Mouse (Mus musculus): ENCODE results near the gene Rbm12b1. TPM values are rescaled to one million over a fixed set of nuclear protein-coding genes. Genes with fewer than 3 reads are reported as not detected.

The Rbm12b1 gene
- polyA plus RNA-seq (2012; rRNA removed; ENCODE audit: low replicate concordance) = 2.1 and 2.2 TPM in 2 replicates

GRCm38 (mm10) chr4:12140141-12140567, at the start of gene Rbm12b1:
Rbm12b1 (plus strand) TSS chr4:12140264.

GRCm38 (mm10) chr4:12171318-12172091, 31.4 kb downstream of the Rbm12b1 start, which contains the start of gene Fam92a:
Fam92a (minus strand) TSS chr4:12172015.

Other genes starting within 250 kb of the Rbm12b1 start
- gene Gm10604, start 159.0 kb upstream of the Rbm12b1 start, polyA plus RNA-seq (2012; rRNA removed; ENCODE audit: low replicate concordance) = not detected in 2 replicates
- 1.1 and 1.8 TPM in 2 replicates for gene Rbm12b2, start 50.8 kb upstream of the Rbm12b1 start, polyA plus RNA-seq (2012; rRNA removed; ENCODE audit: low replicate concordance)
- gene Fam92a, start 31.8 kb downstream of the Rbm12b1 start, polyA plus RNA-seq (2012; rRNA removed; ENCODE audit: low replicate concordance) = 3.4 and 5.5 TPM in 2 replicates

Measured in mammary gland, adult 2 months (tissue).